Mouse (Mus musculus): ENCODE measurements around the gene Rplp1.

Rplp1 gene

GRCm38 (mm10) chr9:61877373-61878112 is 36.8 kb downstream of the Rplp1 start:
- DNase-seq (ENCODE audit: low spot score), result no peak

GRCm38 (mm10) chr9:61873325-61873724 is 41.0 kb downstream of the Rplp1 start:
- no peak for DNase-seq (ENCODE audit: low spot score)

GRCm38 (mm10) chr9:61872246-61872941 is 41.9 kb downstream of the Rplp1 start:
- DNase-seq (ENCODE audit: low spot score), result no peak

- DNase-seq (ENCODE audit: low spot score), result no peak
Observed at GRCm38 (mm10) chr9:61871839-61872238, 42.5 kb downstream of the Rplp1 start.

- DNase-seq (ENCODE audit: low spot score), result no peak
Observed at GRCm38 (mm10) chr9:61867659-61868058, 46.7 kb downstream of the Rplp1 start.

All from MN1 (cell line).